Mouse (Mus musculus): ENCODE results near the gene Vps37b. TPM values are rescaled to one million over a fixed set of nuclear protein-coding genes. Genes with fewer than 3 reads are reported as not detected.

Gene Vps37b
- total RNA-seq, 2 experiments from 2014 or later, result 41.1 to 58.1 TPM

- DNase-seq, result peak; percentile 51
Measured at GRCm38 (mm10) chr5:124046741-124047401, 14.8 kb upstream of the Vps37b start.

- DNase-seq, result no peak
Measured at GRCm38 (mm10) chr5:124045453-124046010, 13.5 kb upstream of the Vps37b start.

GRCm38 (mm10) chr5:124043999-124044398 is 11.9 kb upstream of the Vps37b start:
- DNase-seq, result no peak

- peak; percentile 74 for DNase-seq
Measured at GRCm38 (mm10) chr5:124043212-124043978, 11.3 kb upstream of the Vps37b start.

- DNase-seq, result no peak
Measured at GRCm38 (mm10) chr5:124041097-124041496, 9.0 kb upstream of the Vps37b start.

- no peak for DNase-seq
Measured at GRCm38 (mm10) chr5:124039602-124040001, 7.5 kb upstream of the Vps37b start.

GRCm38 (mm10) chr5:124036836-124037235 is 4.8 kb upstream of the Vps37b start:
- DNase-seq, result no peak

- no peak for DNase-seq
Measured at GRCm38 (mm10) chr5:124036341-124036740, 4.3 kb upstream of the Vps37b start.

- no peak for DNase-seq
Measured at GRCm38 (mm10) chr5:124035806-124036205, 3.7 kb upstream of the Vps37b start.

- no peak for DNase-seq
Measured at GRCm38 (mm10) chr5:124035406-124035805, 3.3 kb upstream of the Vps37b start.

GRCm38 (mm10) chr5:124034471-124034870 is 2.4 kb upstream of the Vps37b start:
- no peak for DNase-seq

- peak; percentile 33 for DNase-seq
Measured at GRCm38 (mm10) chr5:124031068-124031955, 758 bp downstream of the Vps37b start.

GRCm38 (mm10) chr5:124030386-124031067 is 1.5 kb downstream of the Vps37b start:
- DNase-seq, result peak; percentile 33

- no peak for DNase-seq
Measured at GRCm38 (mm10) chr5:124029220-124030035, 2.6 kb downstream of the Vps37b start.

- no peak for DNase-seq
Measured at GRCm38 (mm10) chr5:124028680-124029079, 3.4 kb downstream of the Vps37b start.

GRCm38 (mm10) chr5:124027702-124028470 is 4.2 kb downstream of the Vps37b start:
- DNase-seq, result peak; percentile 30

GRCm38 (mm10) chr5:124026568-124026967 is 5.5 kb downstream of the Vps37b start:
- DNase-seq, result peak; percentile 22

- peak; percentile 76 for DNase-seq
Measured at GRCm38 (mm10) chr5:124025587-124026441, 6.3 kb downstream of the Vps37b start.

GRCm38 (mm10) chr5:124025146-124025545 is 6.9 kb downstream of the Vps37b start:
- DNase-seq, result peak; percentile 18

Measured in adrenal gland, postnatal 10 days (tissue).